30 mouse cellular contexts compared by ENCODE assay signal in genomic region chr11:12236341-12236740, GRCm38 (mm10).
"Had no signal": no experiment of that assay in that cellular context is flagged by ENCODE, and none has a peak within 500 bp of the region (broad histone marks: within the 10 kb centered on the region; RNA-seq: fewer than 3 reads in every experiment).

No protein-coding gene starts in this region.

- H3K4me3 ChIP-seq: left cerebral cortex, adult 2 months; limb, embryonic 10.5 days; limb, embryonic 12.5 days; limb, embryonic 13.5 days; limb, embryonic 15.5 days; liver, embryonic 13.5 days; liver, embryonic 15.5 days; lung, embryonic 15.5 days; megakaryocyte, embryonic 14.5 days; midbrain, embryonic 10.5 days; midbrain, embryonic 12.5 days; midbrain, embryonic 13.5 days; midbrain, embryonic 15.5 days; myocyte; neural tube, embryonic 12.5 days had no signal

- H3K4me1 ChIP-seq: limb, embryonic 10.5 days; limb, embryonic 12.5 days; limb, embryonic 13.5 days; liver, embryonic 13.5 days; liver, embryonic 15.5 days; megakaryocyte, embryonic 14.5 days; midbrain, embryonic 10.5 days; midbrain, embryonic 12.5 days; midbrain, embryonic 13.5 days; midbrain, embryonic 15.5 days; neural tube, embryonic 12.5 days had no signal

- H3K36me3 ChIP-seq: limb, embryonic 10.5 days; limb, embryonic 12.5 days; limb, embryonic 13.5 days; limb, embryonic 15.5 days; liver, embryonic 13.5 days; liver, embryonic 15.5 days; lung, embryonic 15.5 days; midbrain, embryonic 10.5 days; midbrain, embryonic 12.5 days; midbrain, embryonic 13.5 days; neural tube, embryonic 12.5 days had no signal

- H3K9ac ChIP-seq: limb, embryonic 12.5 days; limb, embryonic 13.5 days; limb, embryonic 15.5 days; liver, embryonic 13.5 days; liver, embryonic 14.5 days; liver, embryonic 15.5 days; lung, embryonic 14.5 days; lung, embryonic 15.5 days; midbrain, embryonic 12.5 days; midbrain, embryonic 13.5 days; midbrain, embryonic 15.5 days; neural tube, embryonic 12.5 days had no signal

- H3K27me3 ChIP-seq: limb, embryonic 12.5 days; limb, embryonic 13.5 days; limb, embryonic 15.5 days; liver, embryonic 13.5 days; liver, embryonic 15.5 days; lung, embryonic 15.5 days; megakaryocyte, embryonic 14.5 days; midbrain, embryonic 12.5 days; midbrain, embryonic 13.5 days; midbrain, embryonic 15.5 days; neural tube, embryonic 12.5 days had no signal

- H3K4me2 ChIP-seq: limb, embryonic 12.5 days; limb, embryonic 13.5 days; limb, embryonic 15.5 days; liver, embryonic 11.5 days; liver, embryonic 13.5 days; liver, embryonic 15.5 days; lung, embryonic 14.5 days; lung, embryonic 15.5 days; midbrain, embryonic 11.5 days; midbrain, embryonic 12.5 days; midbrain, embryonic 13.5 days; midbrain, embryonic 15.5 days; neural tube, embryonic 12.5 days had no signal

- DNase-seq: left cerebral cortex, postnatal 4 days; liver, embryonic 13.5 days; lung, adult 18-20 months; lung, adult 2 months; lung, embryonic 14.5 days; lung, postnatal 10 days; lung, postnatal 14 days; lung, postnatal 36 days; lung, postnatal 4 days; midbrain, embryonic 14.5 days had no signal

- ATAC-seq: lung, postnatal 0 days; midbrain, embryonic 13.5 days; midbrain, embryonic 15.5 days; midbrain, embryonic 16.5 days had no signal

- H3K27ac ChIP-seq: left cerebral cortex, adult 2 months; limb, embryonic 10.5 days; limb, embryonic 12.5 days; limb, embryonic 13.5 days; limb, embryonic 15.5 days; liver, embryonic 13.5 days; liver, embryonic 14.5 days; liver, embryonic 15.5 days; lung, embryonic 15.5 days; macrophage; midbrain, embryonic 10.5 days; midbrain, embryonic 12.5 days; midbrain, embryonic 13.5 days; midbrain, embryonic 15.5 days; neural tube, embryonic 12.5 days had no signal

- H3K9me3 ChIP-seq: limb, embryonic 12.5 days; limb, embryonic 13.5 days; limb, embryonic 15.5 days; liver, embryonic 13.5 days; liver, embryonic 15.5 days; lung, embryonic 15.5 days; megakaryocyte, embryonic 14.5 days; midbrain, embryonic 10.5 days; midbrain, embryonic 12.5 days; midbrain, embryonic 13.5 days; midbrain, embryonic 15.5 days; neural tube, embryonic 12.5 days had no signal
